Mouse (Mus musculus): ENCODE results near the gene Gm973. TPM values are rescaled to one million over a fixed set of nuclear protein-coding genes. Genes with fewer than 3 reads are reported as not detected.

Gene Gm973
- total RNA-seq (2021): 1 to 10 TPM; 7.0 to 7.9 TPM
- long read RNA-seq, partial matches to known transcripts: 0 of 2 reads
- long read RNA-seq, other reads (novel, unspliced or antisense): 2 of 2 reads

GRCm38 (mm10) chr1:59516026-59516917, at the start of gene Gm973:
Gm973 (plus strand) TSS chr1:59516264.
- DNase-seq (ENCODE audit: low spot score in 2 of 2): peak; percentile 70 to 72

GRCm38 (mm10) chr1:59469170-59469569, 46.9 kb upstream of the Gm973 start:
- DNase-seq (ENCODE audit: low spot score in 2 of 2): no peak

GRCm38 (mm10) chr1:59470766-59471165, 45.3 kb upstream of the Gm973 start:
- DNase-seq (ENCODE audit: low spot score in 2 of 2): no peak

- no peak for DNase-seq (ENCODE audit: low spot score in 2 of 2)
These were observed 43.5 kb upstream of the Gm973 start for GRCm38 (mm10) chr1:59472368-59473180.

- no peak for DNase-seq (ENCODE audit: low spot score in 2 of 2)
These were observed 42.9 kb upstream of the Gm973 start for GRCm38 (mm10) chr1:59473181-59473555.

- DNase-seq (ENCODE audit: low spot score in 2 of 2): no peak
These were observed 40.4 kb upstream of the Gm973 start for GRCm38 (mm10) chr1:59475618-59476017.

- DNase-seq (ENCODE audit: low spot score in 2 of 2): no peak
These were observed 37.2 kb upstream of the Gm973 start for GRCm38 (mm10) chr1:59478911-59479310.

GRCm38 (mm10) chr1:59480821-59481455, 35.1 kb upstream of the Gm973 start:
- no peak for DNase-seq (ENCODE audit: low spot score in 2 of 2)

GRCm38 (mm10) chr1:59481456-59482291, 34.4 kb upstream of the Gm973 start:
- DNase-seq (ENCODE audit: low spot score in 2 of 2): peak; percentile 84 to 91

GRCm38 (mm10) chr1:59482331-59482695, 33.8 kb upstream of the Gm973 start, which contains the start of gene Fzd7:
Fzd7 (plus strand) TSS chr1:59482424.
- peak in 1 of 2 experiments; percentile 54 for DNase-seq (ENCODE audit: low spot score in 2 of 2)

- peak; percentile 26 to 54 for DNase-seq (ENCODE audit: low spot score in 2 of 2)
These were observed 33.2 kb upstream of the Gm973 start for GRCm38 (mm10) chr1:59482696-59483520.

- peak; percentile 73 to 84 for DNase-seq (ENCODE audit: low spot score in 2 of 2)
These were observed 32.4 kb upstream of the Gm973 start for GRCm38 (mm10) chr1:59483521-59484245.

- peak in 1 of 2 experiments; percentile 29 for DNase-seq (ENCODE audit: low spot score in 2 of 2)
These were observed 31.8 kb upstream of the Gm973 start for GRCm38 (mm10) chr1:59484314-59484713.

GRCm38 (mm10) chr1:59484791-59485785, 31.0 kb upstream of the Gm973 start:
- peak in 1 of 2 experiments; percentile 21 for DNase-seq (ENCODE audit: low spot score in 2 of 2)

- DNase-seq (ENCODE audit: low spot score in 2 of 2): no peak
These were observed 30.3 kb upstream of the Gm973 start for GRCm38 (mm10) chr1:59485803-59486202.

GRCm38 (mm10) chr1:59487651-59488051, 28.4 kb upstream of the Gm973 start:
- no peak for DNase-seq (ENCODE audit: low spot score in 2 of 2)

GRCm38 (mm10) chr1:59488481-59488880, 27.6 kb upstream of the Gm973 start:
- DNase-seq (ENCODE audit: low spot score in 2 of 2): no peak

- DNase-seq (ENCODE audit: low spot score in 2 of 2): no peak
These were observed 27.1 kb upstream of the Gm973 start for GRCm38 (mm10) chr1:59488991-59489390.

Data from layer of hippocampus, postnatal 10 days (tissue).